Comparison of ENCODE assay signal across 15 mouse cellular contexts in genomic region chr5:24486738-24487137, GRCm38 (mm10). TPM values are rescaled to one million over a fixed set of nuclear protein-coding genes. Genes with fewer than 3 reads are reported as not detected.
"Had no signal": no experiment of that assay in that cellular context is flagged by ENCODE, and none has a peak within 500 bp of the region (broad histone marks: within the 10 kb centered on the region; RNA-seq: fewer than 3 reads in every experiment).

No protein-coding gene starts in this region.

- H3K4me3 ChIP-seq: left cerebral cortex, adult 2 months; liver, embryonic 13.5 days; stomach, embryonic 15.5 days had no signal

- H3K27ac ChIP-seq: liver, embryonic 13.5 days; stomach, embryonic 15.5 days had no signal

- H3K9me3 ChIP-seq: liver, embryonic 13.5 days; stomach, embryonic 15.5 days had no signal

- H3K4me2 ChIP-seq: liver, embryonic 13.5 days; midbrain, embryonic 11.5 days; stomach, embryonic 15.5 days had no signal

- H3K9ac ChIP-seq: liver, embryonic 13.5 days; stomach, embryonic 15.5 days had no signal

- H3K27me3 ChIP-seq: liver, embryonic 13.5 days; stomach, embryonic 15.5 days had no signal

RNA-seq across cellular contexts. Expression of gene Gbx1, which starts 40.3 kb away (rescaled TPM):
- total RNA-seq: layer of hippocampus, adult 18-20 months; layer of hippocampus, postnatal 10 days; layer of hippocampus, postnatal 36 days; liver, adult 2 months; megakaryocyte progenitor cell, adult 5-6 weeks; megakaryocyte-erythroid progenitor cell, adult 5-6 weeks; neutrophil, adult 5-6 weeks had no signal
- polyA plus RNA-seq: kidney, embryonic 16.5 days; liver, adult 2 months; liver, embryonic 16.5 days; lung, embryonic 16.5 days; thymus, postnatal 0 days had no signal

RNA-seq across cellular contexts. Expression of gene Asb10, which starts 54.0 kb away (rescaled TPM):
- total RNA-seq: left cerebral cortex, adult 2 months; liver, adult 2 months; megakaryocyte progenitor cell, adult 5-6 weeks; megakaryocyte-erythroid progenitor cell, adult 5-6 weeks; neutrophil, adult 5-6 weeks had no signal
